Mouse (Mus musculus): ENCODE data around the gene Wfdc3. TPM values are rescaled to one million over a fixed set of nuclear protein-coding genes. Genes with fewer than 3 reads are reported as not detected.

Wfdc3 gene
- polyA plus RNA-seq (2014; fragmentation: Illumina TruSeq; extraction: RNeasy Lipid Tissue Mini Kit (QIAGEN cat#74804); ENCODE audit: low read depth, low replicate concordance): 0.82 TPM

GRCm38 (mm10) chr2:164745843-164746479, at the start of gene Wfdc3, which contains the start of gene Dnttip1:
Wfdc3 (minus strand) TSS chr2:164745931.
Dnttip1 (plus strand) TSS chr2:164745983.

GRCm38 (mm10) chr2:164785481-164786387, 40.0 kb upstream of the Wfdc3 start, which contains the start of gene Snx21:
Snx21 (plus strand) TSS chr2:164785823.

GRCm38 (mm10) chr2:164779481-164780086, 33.9 kb upstream of the Wfdc3 start, which contains the start of gene Tnnc2:
Tnnc2 (minus strand) TSS chr2:164779967.

GRCm38 (mm10) chr2:164769258-164770037, 23.7 kb upstream of the Wfdc3 start, which contains the start of gene Ube2c:
Ube2c (plus strand) TSS chr2:164769898.

GRCm38 (mm10) chr2:164715005-164715404, 30.7 kb downstream of the Wfdc3 start, which contains the start of gene Spint5:
Spint5 (plus strand) TSS chr2:164715305.

GRCm38 (mm10) chr2:164698201-164698600, 47.5 kb downstream of the Wfdc3 start, which contains the start of gene Spint4:
Spint4 (plus strand) TSS chr2:164698501.

GRCm38 (mm10) chr2:164684807-164685206, 60.9 kb downstream of the Wfdc3 start, which contains the start of gene Wfdc13:
Wfdc13 (plus strand) TSS chr2:164685107.

Other genes with a start within 250 kb of the Wfdc3 start
- gene Pigt, start 248.4 kb downstream of the Wfdc3 start, polyA plus RNA-seq (2014; fragmentation: Illumina TruSeq; extraction: RNeasy Lipid Tissue Mini Kit (QIAGEN cat#74804); ENCODE audit: low read depth, low replicate concordance): 8.1 TPM
- gene Wfdc2, start 183.5 kb downstream of the Wfdc3 start, polyA plus RNA-seq (2014; fragmentation: Illumina TruSeq; extraction: RNeasy Lipid Tissue Mini Kit (QIAGEN cat#74804); ENCODE audit: low read depth, low replicate concordance): 30.2 TPM
- gene Spint3, start 172.5 kb downstream of the Wfdc3 start, polyA plus RNA-seq (2014; fragmentation: Illumina TruSeq; extraction: RNeasy Lipid Tissue Mini Kit (QIAGEN cat#74804); ENCODE audit: low read depth, low replicate concordance): not detected
- not detected for gene Wfdc6a, start 160.5 kb downstream of the Wfdc3 start, polyA plus RNA-seq (2014; fragmentation: Illumina TruSeq; extraction: RNeasy Lipid Tissue Mini Kit (QIAGEN cat#74804); ENCODE audit: low read depth, low replicate concordance)
- gene Eppin, start 152.3 kb downstream of the Wfdc3 start, polyA plus RNA-seq (2014; fragmentation: Illumina TruSeq; extraction: RNeasy Lipid Tissue Mini Kit (QIAGEN cat#74804); ENCODE audit: low read depth, low replicate concordance): not detected
- not detected for gene Wfdc6b, start 132.4 kb downstream of the Wfdc3 start, polyA plus RNA-seq (2014; fragmentation: Illumina TruSeq; extraction: RNeasy Lipid Tissue Mini Kit (QIAGEN cat#74804); ENCODE audit: low read depth, low replicate concordance)
- gene Wfdc8, start 132.3 kb downstream of the Wfdc3 start, polyA plus RNA-seq (2014; fragmentation: Illumina TruSeq; extraction: RNeasy Lipid Tissue Mini Kit (QIAGEN cat#74804); ENCODE audit: low read depth, low replicate concordance): 0.50 TPM
- not detected for gene Wfdc16, start 107.1 kb downstream of the Wfdc3 start, polyA plus RNA-seq (2014; fragmentation: Illumina TruSeq; extraction: RNeasy Lipid Tissue Mini Kit (QIAGEN cat#74804); ENCODE audit: low read depth, low replicate concordance)
- not detected for gene Wfdc10, start 89.9 kb downstream of the Wfdc3 start, polyA plus RNA-seq (2014; fragmentation: Illumina TruSeq; extraction: RNeasy Lipid Tissue Mini Kit (QIAGEN cat#74804); ENCODE audit: low read depth, low replicate concordance)
- gene Wfdc9, start 89.3 kb downstream of the Wfdc3 start, polyA plus RNA-seq (2014; fragmentation: Illumina TruSeq; extraction: RNeasy Lipid Tissue Mini Kit (QIAGEN cat#74804); ENCODE audit: low read depth, low replicate concordance): not detected
- not detected for gene Wfdc11, start 71.8 kb downstream of the Wfdc3 start, polyA plus RNA-seq (2014; fragmentation: Illumina TruSeq; extraction: RNeasy Lipid Tissue Mini Kit (QIAGEN cat#74804); ENCODE audit: low read depth, low replicate concordance)
- gene Wfdc13, start 60.8 kb downstream of the Wfdc3 start, polyA plus RNA-seq (2014; fragmentation: Illumina TruSeq; extraction: RNeasy Lipid Tissue Mini Kit (QIAGEN cat#74804); ENCODE audit: low read depth, low replicate concordance): 0.57 TPM
- not detected for gene Spint4, start 47.4 kb downstream of the Wfdc3 start, polyA plus RNA-seq (2014; fragmentation: Illumina TruSeq; extraction: RNeasy Lipid Tissue Mini Kit (QIAGEN cat#74804); ENCODE audit: low read depth, low replicate concordance)
- not detected for gene Spint5, start 30.6 kb downstream of the Wfdc3 start, polyA plus RNA-seq (2014; fragmentation: Illumina TruSeq; extraction: RNeasy Lipid Tissue Mini Kit (QIAGEN cat#74804); ENCODE audit: low read depth, low replicate concordance)
- 3.6 TPM for gene Dnttip1, start 52 bp upstream of the Wfdc3 start, polyA plus RNA-seq (2014; fragmentation: Illumina TruSeq; extraction: RNeasy Lipid Tissue Mini Kit (QIAGEN cat#74804); ENCODE audit: low read depth, low replicate concordance)
- 7.9 TPM for gene Ube2c, start 24.0 kb upstream of the Wfdc3 start, polyA plus RNA-seq (2014; fragmentation: Illumina TruSeq; extraction: RNeasy Lipid Tissue Mini Kit (QIAGEN cat#74804); ENCODE audit: low read depth, low replicate concordance)
- not detected for gene Tnnc2, start 34.0 kb upstream of the Wfdc3 start, polyA plus RNA-seq (2014; fragmentation: Illumina TruSeq; extraction: RNeasy Lipid Tissue Mini Kit (QIAGEN cat#74804); ENCODE audit: low read depth, low replicate concordance)
- gene Snx21, start 39.9 kb upstream of the Wfdc3 start, polyA plus RNA-seq (2014; fragmentation: Illumina TruSeq; extraction: RNeasy Lipid Tissue Mini Kit (QIAGEN cat#74804); ENCODE audit: low read depth, low replicate concordance): 3.5 TPM
- 4.1 TPM for gene Acot8, start 59.0 kb upstream of the Wfdc3 start, polyA plus RNA-seq (2014; fragmentation: Illumina TruSeq; extraction: RNeasy Lipid Tissue Mini Kit (QIAGEN cat#74804); ENCODE audit: low read depth, low replicate concordance)
- 2.7 TPM for gene Zswim3, start 59.2 kb upstream of the Wfdc3 start, polyA plus RNA-seq (2014; fragmentation: Illumina TruSeq; extraction: RNeasy Lipid Tissue Mini Kit (QIAGEN cat#74804); ENCODE audit: low read depth, low replicate concordance)
- gene Zswim1, start 76.8 kb upstream of the Wfdc3 start, polyA plus RNA-seq (2014; fragmentation: Illumina TruSeq; extraction: RNeasy Lipid Tissue Mini Kit (QIAGEN cat#74804); ENCODE audit: low read depth, low replicate concordance): 1.4 TPM
- gene Spata25, start 82.6 kb upstream of the Wfdc3 start, polyA plus RNA-seq (2014; fragmentation: Illumina TruSeq; extraction: RNeasy Lipid Tissue Mini Kit (QIAGEN cat#74804); ENCODE audit: low read depth, low replicate concordance): not detected
- gene Ctsa, start 86.9 kb upstream of the Wfdc3 start, polyA plus RNA-seq (2014; fragmentation: Illumina TruSeq; extraction: RNeasy Lipid Tissue Mini Kit (QIAGEN cat#74804); ENCODE audit: low read depth, low replicate concordance): 43.1 TPM
- not detected for gene Neurl2, start 87.5 kb upstream of the Wfdc3 start, polyA plus RNA-seq (2014; fragmentation: Illumina TruSeq; extraction: RNeasy Lipid Tissue Mini Kit (QIAGEN cat#74804); ENCODE audit: low read depth, low replicate concordance)
- 1.9 TPM for gene Pltp, start 111.8 kb upstream of the Wfdc3 start, polyA plus RNA-seq (2014; fragmentation: Illumina TruSeq; extraction: RNeasy Lipid Tissue Mini Kit (QIAGEN cat#74804); ENCODE audit: low read depth, low replicate concordance)
- gene Pcif1, start 133.4 kb upstream of the Wfdc3 start, polyA plus RNA-seq (2014; fragmentation: Illumina TruSeq; extraction: RNeasy Lipid Tissue Mini Kit (QIAGEN cat#74804); ENCODE audit: low read depth, low replicate concordance): 3.1 TPM
- gene Zfp335, start 165.8 kb upstream of the Wfdc3 start, polyA plus RNA-seq (2014; fragmentation: Illumina TruSeq; extraction: RNeasy Lipid Tissue Mini Kit (QIAGEN cat#74804); ENCODE audit: low read depth, low replicate concordance): 0.19 TPM
- gene Mmp9, start 194.8 kb upstream of the Wfdc3 start, polyA plus RNA-seq (2014; fragmentation: Illumina TruSeq; extraction: RNeasy Lipid Tissue Mini Kit (QIAGEN cat#74804); ENCODE audit: low read depth, low replicate concordance): 1.8 TPM
- 0.38 TPM for gene Slc12a5, start 214.9 kb upstream of the Wfdc3 start, polyA plus RNA-seq (2014; fragmentation: Illumina TruSeq; extraction: RNeasy Lipid Tissue Mini Kit (QIAGEN cat#74804); ENCODE audit: low read depth, low replicate concordance)

Data from sigmoid colon, adult 10 weeks (tissue).